Mouse (Mus musculus): ENCODE data around the gene Fhit.
"Not testable (repeated sequence)": the region's sequence is repeated elsewhere in the genome, so short reads cannot be mapped to it uniquely, and the experiment has no call there.

Gene Fhit

DNA sequence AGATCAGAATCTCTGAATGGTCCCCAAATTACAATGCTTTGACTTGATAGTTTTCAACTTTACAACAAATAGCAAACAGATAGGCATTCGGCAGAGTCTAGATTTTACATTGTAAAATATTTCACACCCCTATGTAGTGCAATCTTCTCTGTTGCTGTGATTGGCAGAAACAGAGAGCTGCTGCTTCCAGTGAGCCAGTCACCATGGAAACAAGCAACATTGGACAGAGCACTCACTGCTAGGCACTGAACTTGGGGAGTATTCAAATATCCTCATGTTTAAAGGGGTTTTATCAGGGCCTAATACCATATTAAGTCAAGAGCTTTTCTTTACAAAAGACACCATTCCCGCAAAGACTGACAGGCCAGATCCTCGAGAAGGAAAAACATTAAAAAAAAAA is 1187.4 kb downstream of the Fhit start:
- DNase-seq (ENCODE audit: low spot score) = no peak

DNA sequence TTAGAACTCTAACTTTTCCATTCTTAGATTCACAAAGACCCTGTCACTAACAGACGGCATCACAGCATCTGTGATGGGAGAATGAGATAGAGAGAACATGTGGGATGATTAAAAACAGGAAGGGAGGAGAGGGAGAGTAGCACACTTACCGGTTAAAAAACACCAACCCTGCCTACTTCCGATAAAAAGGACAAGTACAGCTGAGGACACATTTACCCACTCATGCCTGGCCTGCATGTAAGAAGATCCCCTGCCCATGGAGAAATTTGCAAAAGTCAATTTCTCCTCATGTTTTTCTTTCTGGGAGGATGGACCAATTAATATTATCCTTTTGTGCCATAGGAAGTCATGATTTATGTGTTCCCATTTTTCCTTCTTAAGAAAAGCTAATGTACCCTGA is 1198.0 kb downstream of the Fhit start:
- DNase-seq (ENCODE audit: low spot score) = no peak

DNA sequence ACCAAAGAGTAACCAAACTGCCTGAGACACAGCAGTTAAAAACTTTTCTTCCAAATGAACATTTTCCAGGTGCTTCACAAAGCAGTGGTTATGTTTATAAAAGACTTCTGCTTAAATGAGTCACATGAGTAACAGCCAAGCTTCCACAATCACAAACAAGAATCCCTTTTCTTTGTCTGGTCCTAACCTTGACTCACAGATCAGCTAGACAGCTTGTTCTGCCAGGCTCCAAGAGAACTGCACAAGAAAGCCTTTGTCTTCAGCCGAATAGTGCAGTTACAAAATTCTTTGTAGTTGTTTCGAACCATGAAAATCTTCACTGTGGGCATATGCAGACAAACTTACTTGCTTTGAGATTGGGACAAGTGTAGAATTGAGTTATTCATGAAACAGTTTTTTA is 1201.4 kb downstream of the Fhit start:
- DNase-seq (ENCODE audit: low spot score) = no peak

DNA sequence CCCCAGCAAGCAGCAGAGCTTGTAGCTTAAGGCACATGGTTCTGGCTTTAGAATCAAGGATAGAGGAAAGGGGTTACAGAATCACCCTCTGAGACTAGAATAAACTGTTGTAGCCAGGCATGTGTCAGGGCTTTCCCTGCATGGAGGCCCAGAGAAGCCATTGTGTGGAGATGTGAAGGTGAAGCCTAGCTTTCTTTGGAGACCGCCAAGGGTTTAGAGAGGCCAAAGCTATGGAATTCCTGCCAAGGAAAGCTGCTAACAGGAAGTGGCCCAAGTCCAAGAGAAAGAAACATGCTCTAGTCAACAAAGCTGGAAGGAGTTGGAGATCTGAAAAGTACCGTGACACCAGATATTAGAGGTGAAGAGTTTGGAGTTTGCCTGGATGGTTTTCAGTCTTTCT is 1262.3 kb downstream of the Fhit start:
- no peak for DNase-seq (ENCODE audit: low spot score)

DNA sequence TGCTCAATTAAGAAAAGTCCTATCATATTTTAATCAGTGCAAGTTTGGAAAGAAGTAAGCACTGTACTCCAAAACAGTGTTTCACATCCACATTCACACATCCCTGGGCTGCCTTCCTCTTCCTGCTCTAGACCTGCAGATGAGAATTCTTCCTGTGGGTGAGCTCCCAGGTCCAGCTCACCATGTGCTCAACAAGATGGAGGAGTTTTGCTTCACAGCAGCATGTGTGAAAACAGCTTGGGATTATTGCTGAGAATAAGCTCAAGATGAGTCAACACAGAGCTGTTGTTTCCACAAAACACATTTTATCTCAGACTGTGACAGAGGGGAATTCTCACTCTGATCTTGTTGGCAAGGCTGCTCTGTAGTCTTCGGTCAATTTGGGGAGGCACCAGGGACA is 1265.3 kb downstream of the Fhit start:
- no peak for DNase-seq (ENCODE audit: low spot score)

DNA sequence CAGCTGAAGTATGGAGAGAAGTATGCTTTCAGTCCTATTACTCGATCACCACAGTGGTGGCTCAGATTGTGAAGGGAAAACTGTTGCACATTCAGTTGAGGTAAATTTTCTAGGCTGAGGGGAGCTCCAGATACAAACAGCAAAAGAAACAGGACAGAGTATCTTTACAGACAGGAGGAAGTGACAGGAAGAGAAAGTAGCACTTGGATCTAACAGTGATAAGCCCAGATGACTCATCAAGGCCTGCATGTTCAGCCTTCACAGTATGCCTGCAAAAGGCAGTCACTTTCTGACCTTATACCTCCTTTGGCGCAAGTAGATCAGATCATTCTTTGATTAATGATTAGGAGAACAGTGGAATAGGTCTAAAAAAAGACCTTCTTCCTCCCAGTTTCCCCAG is 1309.8 kb downstream of the Fhit start:
- DNase-seq (ENCODE audit: low spot score) = no peak

DNA sequence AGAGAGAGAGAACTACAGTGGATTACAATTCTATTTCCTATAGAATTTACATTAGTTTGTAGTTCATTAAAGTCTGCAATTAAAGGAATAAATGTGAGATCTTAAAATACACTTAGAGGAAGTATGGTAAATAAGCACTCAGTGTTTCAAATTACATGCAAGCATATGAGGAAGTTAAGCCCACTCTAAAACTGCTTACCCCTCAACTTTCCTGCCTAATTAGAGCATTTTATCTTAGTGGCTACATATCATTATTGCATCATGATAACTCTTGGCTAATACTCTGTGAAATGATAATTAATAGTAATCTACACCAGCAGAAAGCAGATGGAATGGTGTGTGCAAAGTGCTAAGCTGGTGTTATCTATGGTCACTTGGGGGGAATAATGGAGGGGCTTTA is 1329.5 kb downstream of the Fhit start:
- DNase-seq (ENCODE audit: low spot score) = no peak

DNA sequence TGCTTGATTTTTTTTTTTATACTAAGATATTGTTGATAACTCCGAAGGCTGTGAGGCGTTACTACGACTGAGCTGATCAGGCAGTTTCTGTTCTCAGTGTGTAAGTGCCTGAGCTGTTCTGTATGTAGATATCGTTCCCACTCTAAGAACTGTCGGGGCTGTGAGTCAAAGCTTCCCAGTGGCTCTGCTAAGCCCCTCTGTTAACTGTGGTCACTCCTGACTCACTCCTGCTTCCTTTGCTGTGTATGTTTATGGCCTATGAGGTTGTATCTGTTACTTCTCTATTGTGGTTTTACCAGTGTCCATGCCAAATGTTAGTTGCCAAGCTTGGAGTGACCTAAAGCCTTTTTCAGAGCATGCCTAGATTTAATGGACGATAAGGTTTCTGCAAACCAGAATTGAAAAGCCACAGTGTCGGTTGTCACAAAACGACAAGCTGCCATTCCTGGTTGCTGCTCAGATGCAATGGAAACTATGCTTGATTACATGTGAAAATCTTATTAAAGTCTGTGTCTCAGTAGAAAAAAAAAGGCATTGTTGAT is 1333.1 kb downstream of the Fhit start:
- DNase-seq (ENCODE audit: low spot score) = not testable (repeated sequence)

DNA sequence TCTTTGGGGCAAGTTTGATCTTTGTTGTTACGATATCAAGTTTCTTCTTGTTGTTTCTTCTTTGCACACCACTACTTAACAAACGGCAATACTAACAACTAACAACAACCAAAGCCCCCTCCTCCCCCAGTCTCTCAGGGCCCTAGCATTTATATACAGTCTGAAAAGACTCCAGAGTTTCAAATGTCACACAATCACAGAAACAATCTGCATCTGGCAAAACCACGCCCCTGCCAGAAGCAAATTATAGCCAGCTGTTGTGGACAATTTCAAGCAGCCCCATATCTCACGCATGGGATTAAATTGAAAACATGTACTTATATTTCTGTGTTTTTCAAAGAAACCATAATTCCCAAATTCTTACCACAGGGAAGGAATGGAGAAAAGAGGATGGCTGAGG is 1345.9 kb downstream of the Fhit start:
- DNase-seq (ENCODE audit: low spot score) = no peak

DNA sequence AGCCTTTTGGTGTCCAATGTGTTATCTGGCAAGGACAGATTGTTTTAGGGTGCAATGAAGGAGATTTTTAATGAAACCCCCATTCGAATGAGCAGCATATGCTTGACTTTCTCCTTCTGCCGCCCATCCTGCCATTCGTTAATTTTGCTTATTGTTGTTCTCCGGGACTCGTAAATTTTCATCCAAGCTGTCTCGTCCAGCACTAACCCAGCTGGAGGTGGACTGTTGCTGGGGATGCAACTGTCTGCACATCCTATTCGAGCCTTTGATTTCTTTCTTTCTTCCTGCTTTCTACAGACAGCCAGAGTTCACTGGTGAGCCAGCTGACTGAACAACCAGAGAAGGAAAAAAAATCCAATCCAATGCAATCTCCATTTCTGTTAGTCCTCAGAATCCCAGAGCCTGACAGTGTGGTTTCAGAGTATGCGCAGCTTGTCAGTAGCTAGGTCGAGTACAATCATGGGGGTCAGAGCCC is 1350.0 kb downstream of the Fhit start:
- DNase-seq (ENCODE audit: low spot score) = no peak

DNA sequence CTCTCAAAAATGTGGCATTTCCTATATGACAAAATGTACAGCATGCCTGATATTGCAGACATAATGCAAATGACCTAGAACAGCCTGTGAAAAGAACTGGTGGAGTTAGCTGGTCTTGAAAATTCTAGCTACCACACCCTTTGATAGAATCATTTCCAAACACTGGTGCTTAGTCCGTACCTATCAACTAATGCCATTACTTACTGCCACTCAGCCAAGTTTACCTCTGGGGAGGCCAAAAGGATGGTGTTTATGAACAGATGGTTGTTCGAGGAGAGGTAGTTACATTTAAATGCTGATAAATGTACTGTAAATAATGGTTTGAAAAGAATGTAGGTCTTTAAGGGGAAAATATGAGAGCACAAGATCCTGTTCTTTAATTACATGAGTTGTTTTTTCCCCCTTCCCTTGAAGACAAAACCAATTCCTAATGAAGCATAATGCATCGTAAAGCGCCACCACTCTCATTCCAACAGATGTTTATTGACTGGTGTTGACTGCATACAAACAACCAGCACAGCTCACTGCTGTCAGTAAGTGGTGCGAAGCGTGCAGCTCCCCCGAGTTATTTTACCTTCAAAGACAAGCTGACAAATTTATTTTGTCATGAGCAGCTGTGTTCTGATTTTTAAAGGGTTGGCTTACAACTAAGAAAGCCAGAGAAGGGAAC is 1350.5 kb downstream of the Fhit start:
- no peak for DNase-seq (ENCODE audit: low spot score)

DNA sequence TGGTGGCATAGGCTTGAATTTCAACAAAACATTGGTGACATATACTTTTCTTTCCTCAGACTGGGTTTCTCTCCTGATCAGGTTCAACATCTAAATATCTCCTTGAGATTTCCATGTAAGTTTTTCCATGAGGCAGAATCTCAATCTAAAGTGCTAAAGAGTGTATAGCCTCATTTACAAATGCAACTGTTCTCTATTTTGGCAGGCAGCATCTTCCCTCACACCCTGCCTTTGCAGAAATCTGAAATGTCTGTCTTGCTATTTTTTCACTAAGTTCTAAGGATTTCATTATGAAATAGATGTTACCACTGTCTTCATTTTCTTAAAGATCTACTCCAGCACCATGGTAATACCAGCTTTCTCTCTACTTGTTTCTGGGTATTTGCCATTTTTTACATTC is 1368.4 kb downstream of the Fhit start:
- no peak for DNase-seq (ENCODE audit: low spot score)

DNA sequence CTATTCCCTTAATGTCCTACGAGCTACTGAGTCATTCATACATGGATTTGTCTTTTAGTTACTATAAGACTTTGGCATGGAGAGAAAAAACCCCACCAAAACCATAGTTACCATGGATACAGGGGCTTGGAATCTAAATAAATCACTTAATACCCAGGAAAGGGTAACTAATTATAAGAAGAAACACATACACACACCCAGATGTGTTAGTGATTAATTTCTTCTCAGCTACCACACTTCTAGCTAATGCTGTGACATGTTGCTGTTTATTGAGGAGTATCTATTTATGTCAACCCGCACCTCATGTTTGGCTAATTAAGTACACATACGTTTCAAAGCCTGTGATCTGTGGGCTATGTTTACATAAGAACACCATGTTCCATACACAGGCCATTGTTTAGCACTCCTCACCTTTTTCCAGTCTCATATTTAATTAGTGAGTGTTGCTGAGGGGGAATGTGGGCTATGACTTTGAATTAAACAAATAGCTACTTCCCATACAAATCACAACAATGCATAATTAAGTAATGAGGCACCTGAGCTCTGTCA is 1373.4 kb downstream of the Fhit start:
- no peak for DNase-seq (ENCODE audit: low spot score)

DNA sequence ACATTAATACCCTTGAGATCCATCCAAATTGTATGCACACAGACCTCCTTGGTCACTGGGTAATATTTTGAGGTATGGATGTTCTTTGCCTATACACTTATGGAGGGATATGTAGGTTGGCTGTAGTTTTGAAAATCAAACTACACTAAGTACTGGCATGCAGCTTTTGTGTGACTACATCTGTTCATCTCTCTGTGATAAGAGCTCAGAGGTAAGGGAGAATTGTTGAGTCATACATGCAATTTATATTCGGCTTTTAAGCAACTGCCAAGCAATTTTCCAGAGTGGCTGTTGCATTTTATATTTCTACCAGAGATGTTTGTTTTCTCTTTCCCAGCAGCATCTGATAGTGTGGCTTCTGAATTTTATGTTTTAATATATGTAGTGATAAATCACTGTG is 1374.4 kb downstream of the Fhit start:
- DNase-seq (ENCODE audit: low spot score) = no peak

DNA sequence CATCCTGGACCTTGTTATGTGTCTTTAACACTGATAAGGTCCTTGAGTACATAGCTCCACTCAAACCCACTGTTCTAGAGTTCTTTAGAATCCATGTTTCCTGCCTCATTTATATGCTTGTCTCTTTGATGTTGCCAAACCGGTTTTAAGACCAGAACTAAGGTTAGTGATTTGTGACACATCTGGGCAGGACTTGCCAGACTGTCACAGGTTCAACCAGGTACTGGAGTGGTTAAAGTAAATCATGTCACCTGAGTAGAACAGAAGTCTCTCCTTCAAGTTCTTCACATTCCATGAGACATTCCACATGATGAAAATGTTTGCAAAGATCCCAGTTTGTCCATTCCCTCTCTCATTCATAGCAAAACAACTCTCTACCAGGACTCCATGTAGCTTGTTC is 1376.0 kb downstream of the Fhit start:
- DNase-seq (ENCODE audit: low spot score) = no peak

DNA sequence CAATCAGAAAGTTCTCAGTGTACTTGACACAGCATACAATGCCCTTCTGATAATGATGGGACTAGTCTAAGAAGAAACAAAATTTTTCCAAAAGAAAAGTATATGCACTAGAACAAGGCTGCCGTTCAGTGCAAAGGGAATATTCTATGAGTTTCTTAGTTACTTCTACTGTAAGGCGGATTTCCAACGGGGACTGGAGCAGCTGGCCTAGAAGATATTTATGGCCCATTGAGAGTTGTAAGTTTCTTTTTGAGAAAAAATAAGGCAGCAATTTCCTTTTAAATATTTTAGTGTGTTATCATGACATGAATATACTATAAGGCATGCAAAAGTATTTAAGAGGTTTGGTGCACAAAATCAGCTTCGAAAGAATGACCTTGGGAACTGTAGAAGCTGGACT is 1410.5 kb downstream of the Fhit start:
- no peak for DNase-seq (ENCODE audit: low spot score)

DNA sequence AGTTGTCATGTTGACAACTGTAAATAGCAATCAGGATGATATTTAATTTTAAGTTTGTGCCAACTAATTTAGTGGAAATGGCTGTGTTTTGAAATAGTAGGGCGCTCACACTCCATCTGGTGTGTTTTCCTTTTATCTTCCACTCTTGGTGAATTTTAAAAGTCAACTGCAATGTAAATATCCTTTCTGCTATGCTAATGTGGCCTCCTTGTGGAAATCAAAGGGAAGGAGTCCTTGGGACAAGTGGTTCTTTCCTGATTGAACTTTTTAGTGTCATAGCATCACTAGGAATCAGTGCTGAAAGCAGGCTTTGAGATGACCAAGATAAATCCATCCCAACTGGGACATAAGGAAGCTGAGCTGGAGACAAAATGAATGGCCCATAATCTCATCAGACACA is 1413.1 kb downstream of the Fhit start:
- DNase-seq (ENCODE audit: low spot score) = no peak

DNA sequence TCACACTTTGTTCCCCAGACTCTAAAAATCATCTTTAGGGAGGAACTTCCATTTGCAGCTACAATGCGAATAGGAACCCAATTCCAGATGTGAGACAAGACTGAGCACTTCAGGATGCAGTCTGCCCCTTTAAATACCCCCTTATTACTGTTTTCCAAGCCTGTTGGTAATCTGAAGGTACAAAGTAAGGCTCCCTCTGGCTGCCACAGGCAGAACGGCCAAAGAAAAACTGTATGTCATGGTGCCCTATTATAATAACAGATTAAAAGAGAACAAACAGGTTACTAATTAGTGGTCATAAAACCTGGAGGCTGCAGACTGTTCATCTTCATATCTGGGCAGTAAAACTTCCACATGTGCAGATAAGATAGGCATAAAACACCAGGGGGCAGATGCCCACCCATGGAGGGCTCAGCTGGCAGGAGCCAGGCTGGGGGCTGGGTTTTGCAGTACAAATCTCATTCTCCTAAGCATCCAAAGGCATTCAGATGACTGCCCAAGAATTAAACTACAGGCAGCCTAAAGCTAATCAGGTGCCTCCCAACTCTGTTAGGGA is 1439.8 kb downstream of the Fhit start:
- DNase-seq (ENCODE audit: low spot score) = no peak

DNA sequence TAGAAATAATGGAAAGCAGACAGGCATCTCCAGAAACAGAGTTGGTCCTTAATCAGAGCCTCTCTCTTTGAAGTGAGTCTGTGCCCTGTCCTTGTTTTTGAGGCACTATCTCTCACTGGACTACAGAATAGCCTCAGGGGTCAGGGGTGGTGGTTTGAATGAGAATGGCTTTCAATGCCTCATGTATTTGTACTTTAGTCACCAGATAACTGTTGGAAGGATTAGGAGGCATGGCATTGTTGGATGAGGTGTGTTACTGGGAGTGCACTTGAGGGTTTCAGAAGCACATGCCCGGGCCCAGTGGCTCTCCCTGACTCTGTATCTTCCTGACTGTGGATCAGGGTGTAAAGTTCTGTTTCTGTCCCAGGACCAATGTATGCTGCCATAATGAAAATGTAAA is 1463.2 kb downstream of the Fhit start:
- no peak for DNase-seq (ENCODE audit: low spot score)

DNA sequence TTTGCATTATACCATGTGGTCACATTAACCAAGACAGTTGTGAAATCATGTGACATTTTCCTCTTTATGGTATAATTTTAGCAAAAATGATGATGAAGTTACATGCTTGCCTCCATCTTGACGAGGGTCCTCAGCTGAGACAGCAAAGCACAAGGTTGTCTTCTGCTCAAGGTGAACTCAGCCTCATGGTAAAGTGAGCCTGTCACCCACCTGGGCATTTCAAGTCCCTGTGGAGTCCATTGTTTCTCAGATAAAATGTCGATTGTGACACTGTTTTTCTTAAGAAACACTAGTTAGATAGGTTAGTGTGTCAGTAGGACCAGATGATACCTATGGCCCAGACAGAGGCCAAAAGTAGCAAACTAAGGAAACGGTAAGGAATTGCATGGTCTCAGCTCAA is 1464.7 kb downstream of the Fhit start:
- DNase-seq (ENCODE audit: low spot score) = no peak

DNA sequence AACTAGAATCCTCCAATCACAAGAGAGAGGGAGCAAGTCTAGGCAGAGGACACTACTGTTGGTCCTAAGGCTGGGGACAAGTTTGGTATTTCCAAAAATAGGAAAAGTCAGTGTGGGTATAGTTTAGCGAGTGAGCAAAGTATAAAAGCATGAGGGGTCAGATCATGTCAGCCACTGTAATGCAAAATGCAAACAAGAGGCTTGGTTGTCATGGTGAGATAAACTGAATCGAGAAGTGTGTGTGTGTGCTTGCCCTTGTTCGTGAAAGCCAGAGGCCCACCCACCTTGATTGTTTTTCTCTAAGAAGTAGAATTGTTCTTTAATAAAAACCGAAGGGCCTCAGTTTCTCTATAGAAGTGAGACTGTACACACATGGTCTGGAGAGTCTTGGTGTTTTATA is 1465.8 kb downstream of the Fhit start:
- DNase-seq (ENCODE audit: low spot score) = no peak

DNA sequence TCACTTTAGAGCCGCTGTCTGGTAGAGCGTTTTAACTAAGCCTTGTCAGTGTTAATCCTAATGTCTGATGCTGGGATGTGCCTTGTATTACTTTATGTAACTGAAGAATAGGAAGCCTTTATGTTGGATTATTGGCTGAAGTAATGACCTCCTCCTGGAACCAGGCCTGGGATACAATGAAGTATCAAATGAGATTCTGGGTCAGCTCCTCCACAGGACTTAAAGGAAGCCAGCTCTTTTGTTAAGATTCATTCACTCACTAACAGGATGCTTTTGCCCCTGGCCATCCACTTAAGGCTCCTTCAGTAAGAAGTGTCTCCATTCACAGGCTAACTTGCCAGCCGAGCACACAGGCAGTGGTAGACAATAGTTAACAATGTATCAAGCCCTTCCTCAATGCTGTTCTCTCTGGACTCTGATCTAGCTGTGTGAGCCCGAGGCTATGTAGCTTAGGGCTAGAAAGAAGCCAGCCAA is 1466.6 kb downstream of the Fhit start:
- DNase-seq (ENCODE audit: low spot score) = no peak

DNA sequence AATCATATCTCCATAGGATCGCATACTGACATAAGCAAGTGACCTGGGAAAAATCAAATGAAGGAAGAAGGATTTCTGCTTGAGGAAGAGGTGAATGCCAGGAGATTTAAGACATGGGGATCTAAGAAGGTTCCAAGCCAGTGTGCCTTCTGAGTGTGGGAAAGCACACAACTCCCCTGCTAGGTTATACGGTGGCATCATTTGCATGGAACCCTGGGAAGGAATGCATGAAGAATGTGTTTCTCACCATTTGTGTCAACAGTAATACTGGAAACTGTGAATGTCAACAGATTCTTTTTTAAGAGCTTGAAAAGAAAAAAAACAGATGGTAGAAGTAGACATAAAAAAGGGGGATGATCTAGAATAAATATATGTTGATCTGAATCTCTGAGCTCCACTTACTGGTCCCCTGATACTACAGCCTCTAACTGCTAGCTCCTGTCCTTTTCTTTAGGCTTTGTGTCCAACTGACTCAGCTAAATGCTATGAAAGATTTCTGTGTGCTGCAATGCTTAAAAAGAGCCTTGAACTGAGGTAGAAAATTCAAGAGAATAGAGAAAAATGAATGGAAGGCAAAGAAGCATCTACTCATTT is 1473.1 kb downstream of the Fhit start:
- no peak for DNase-seq (ENCODE audit: low spot score)
